Mouse (Mus musculus) heart, adult 2 months (tissue): ENCODE measurements around the gene 4833427G06Rik.

Experiments used
- CTCF ChIP-seq: fragments of 200-600 bp; IDR thresholded peaks from 2 replicates; pipeline ENCODE4 v1.8.1; 2022; ENCODE audit warnings: antibody characterized with exemption, mild to moderate bottlenecking, moderate library complexity
- EP300 ChIP-seq: fragments of 200-500 bp; IDR thresholded peaks from 2 replicates; pipeline ENCODE4 v1.6.1; 2011; ENCODE audit warnings: low read depth, low read length, control low read depth; ENCODE audit not compliant: insufficient read depth

DNA sequence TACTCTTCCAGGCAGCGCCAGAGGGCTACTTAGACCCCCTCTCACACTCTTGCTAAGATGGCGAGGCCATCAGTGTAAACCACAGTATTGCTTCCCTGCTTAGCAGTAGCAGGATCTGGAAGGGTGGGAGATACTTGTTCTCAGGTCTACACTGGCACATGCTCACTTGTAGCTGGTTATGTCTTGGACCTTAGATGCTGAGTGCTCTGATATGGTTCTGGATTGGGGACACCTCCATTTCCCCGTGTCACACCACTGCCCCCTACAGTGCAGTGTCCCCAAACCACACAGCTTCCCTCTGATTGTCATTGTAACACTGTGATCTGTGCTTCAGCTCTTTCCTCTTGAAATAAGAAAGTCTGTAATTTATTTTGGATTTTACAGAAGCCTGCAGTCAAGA is 35.1 kb upstream of the 4833427G06Rik start:
- peak; percentile 77 for TF ChIP-seq CTCF
- no peak for TF ChIP-seq EP300
